Mouse (Mus musculus) liver, postnatal 0 days (tissue): Measurements from ENCODE around the gene Glycam1.

Experiments
- CTCF ChIP-seq: sonication (generic); IDR thresholded peaks from 2 replicates; pipeline ENCODE4 v1.5.1; 2016; ENCODE audit warnings: antibody characterized with exemption, low read depth
- EP300 ChIP-seq: IDR thresholded peaks from 2 replicates; pipeline ENCODE4 v1.6.1; 2016; ENCODE audit warnings: antibody characterized with exemption, low read depth, mild to moderate bottlenecking

GRCm38 (mm10) chr15:103547983-103548382 lies 16.9 kb downstream of the Glycam1 start:
- TF ChIP-seq CTCF (0 out of 2 replicates have a peak, but pooled peaks have one; percentile 15), EP300 (no peak)
